Mouse (Mus musculus) hindbrain, postnatal 0 days (tissue): ENCODE results near the gene Nrde2. TPM values are rescaled to one million over a fixed set of nuclear protein-coding genes. Genes with fewer than 3 reads are reported as not detected.

ENCODE experiments used
- ATAC-seq: fragments of 200-750 bp; cut with Nextera tagmentation; 2 replicates; pipeline ENCODE4 v1.8.0; 2017; ENCODE audit warnings: mild to moderate bottlenecking, moderate TSS enrichment, moderate library complexity
- DNase-seq: peaks from one replicate; pipeline ENCODE4 v3.0.0-alpha.2; 2015; ENCODE audit warnings: low spot score
- H3K27ac ChIP-seq: fragments of 300-500 bp; sonication (generic); 2 replicates; pipeline ENCODE4 v1.5.1; 2014; ENCODE audit warnings: mild to moderate bottlenecking
- H3K27me3 ChIP-seq: fragments of 300-500 bp; sonication (generic); 2 replicates; pipeline ENCODE4 v1.6.1; 2014; ENCODE audit warnings: low read length, mixed read lengths; ENCODE audit not compliant: insufficient read depth
- H3K36me3 ChIP-seq: fragments of 300-500 bp; sonication (generic); 2 replicates; pipeline ENCODE4 v1.6.1; 2014; ENCODE audit warnings: low read length, mixed read lengths; ENCODE audit not compliant: insufficient read depth
- H3K4me1 ChIP-seq: fragments of 300-500 bp; sonication (generic); 2 replicates; pipeline ENCODE4 v1.6.1; 2014; ENCODE audit warnings: antibody characterized with exemption, low read length, mixed read lengths; ENCODE audit not compliant: insufficient read depth
- H3K4me2 ChIP-seq: fragments of 300-500 bp; sonication (generic); 2 replicates; pipeline ENCODE4 v1.6.1; 2014; ENCODE audit warnings: low read depth, mild to moderate bottlenecking, low read length, moderate library complexity, mixed read lengths
- H3K4me3 ChIP-seq: fragments of 300-500 bp; sonication (generic); 2 replicates; pipeline ENCODE4 v1.5.1; 2014; ENCODE audit warnings: low read length
- H3K9ac ChIP-seq: fragments of 300-500 bp; sonication (generic); replicated peaks from 2 replicates; pipeline ENCODE4 v1.6.1; 2014; ENCODE audit warnings: mild to moderate bottlenecking, low read length, moderate library complexity, mixed read lengths
- H3K9me3 ChIP-seq: fragments of 300-500 bp; sonication (generic); 2 replicates; pipeline ENCODE4 v1.6.1; 2016; ENCODE audit warnings: low read length, mixed read lengths
- CTCF ChIP-seq: IDR thresholded peaks from 2 replicates; pipeline ENCODE4 v1.5.1; 2016; ENCODE audit warnings: antibody characterized with exemption, control low read depth, low read depth
- WGBS: fragments of 180-500 bp; shearing (Covaris S2); extraction: QIAGEN DNeasy Blood & Tissue Kit; methylation state at CpG from one replicate; pipeline ENCODE4 v1.1.7; 2014; 5-methylcytosine and 5-hydroxymethylcytosine counted together
- polyA plus RNA-seq: library from polyadenylated mRNA; unstranded; fragments of >200 nt; fragmentation: Nextera tagmentation; extraction: Ambion mirVana; gene quantifications from 2 replicates; pipeline ENCODE4 v1.2.1, GENCODE M21; 2015
- total RNA-seq: library from RNA; depleted of rRNA; stranded (reverse); fragments of >200 nt; gene quantifications from 2 replicates; pipeline ENCODE4 v1.2.3, GENCODE M21; 2014

Gene Nrde2
- total and polyA plus RNA-seq, 2 experiments from 2014 or later: 13.6 to 20.5 TPM

GRCm38 (mm10) chr12:100127866-100128480, 31.5 kb downstream of the Nrde2 start:
- DNase-seq: no peak
- no peaks in the 10 kb centered on the region for H3K9me3 ChIP-seq

GRCm38 (mm10) chr12:100126968-100127865, 32.2 kb downstream of the Nrde2 start:
- Histone ChIP-seq H3K27ac (no peak overlapping the region), H3K4me3 (no peak overlapping the region), H3K27me3 (no peaks in the 10 kb centered on the region), H3K4me2 (no peak overlapping the region), H3K4me1 (no peaks in the 10 kb centered on the region), H3K9ac (no peak overlapping the region), H3K9me3 (no peaks in the 10 kb centered on the region), H3K36me3 (peaks cover 64% of the 10 kb centered on the region)
- DNase-seq: no peak
- ATAC-seq: no peak
- 83% methylated on average over 17 of the region's 17 CpGs for WGBS
- TF ChIP-seq CTCF: no peak

More at GRCm38 (mm10) chr12:100127866-100128480, 31.5 kb downstream of the Nrde2 start:
- Histone ChIP-seq H3K4me1 (no peaks in the 10 kb centered on the region), H3K9ac (no peak overlapping the region), H3K27ac (no peak overlapping the region), H3K36me3 (peaks cover 62% of the 10 kb centered on the region), H3K27me3 (no peaks in the 10 kb centered on the region), H3K4me3 (no peak overlapping the region), H3K4me2 (no peak overlapping the region)
- TF ChIP-seq CTCF: no peak
- WGBS: 73% methylated on average over 8 of the region's 8 CpGs
- ATAC-seq: no peak

DNA sequence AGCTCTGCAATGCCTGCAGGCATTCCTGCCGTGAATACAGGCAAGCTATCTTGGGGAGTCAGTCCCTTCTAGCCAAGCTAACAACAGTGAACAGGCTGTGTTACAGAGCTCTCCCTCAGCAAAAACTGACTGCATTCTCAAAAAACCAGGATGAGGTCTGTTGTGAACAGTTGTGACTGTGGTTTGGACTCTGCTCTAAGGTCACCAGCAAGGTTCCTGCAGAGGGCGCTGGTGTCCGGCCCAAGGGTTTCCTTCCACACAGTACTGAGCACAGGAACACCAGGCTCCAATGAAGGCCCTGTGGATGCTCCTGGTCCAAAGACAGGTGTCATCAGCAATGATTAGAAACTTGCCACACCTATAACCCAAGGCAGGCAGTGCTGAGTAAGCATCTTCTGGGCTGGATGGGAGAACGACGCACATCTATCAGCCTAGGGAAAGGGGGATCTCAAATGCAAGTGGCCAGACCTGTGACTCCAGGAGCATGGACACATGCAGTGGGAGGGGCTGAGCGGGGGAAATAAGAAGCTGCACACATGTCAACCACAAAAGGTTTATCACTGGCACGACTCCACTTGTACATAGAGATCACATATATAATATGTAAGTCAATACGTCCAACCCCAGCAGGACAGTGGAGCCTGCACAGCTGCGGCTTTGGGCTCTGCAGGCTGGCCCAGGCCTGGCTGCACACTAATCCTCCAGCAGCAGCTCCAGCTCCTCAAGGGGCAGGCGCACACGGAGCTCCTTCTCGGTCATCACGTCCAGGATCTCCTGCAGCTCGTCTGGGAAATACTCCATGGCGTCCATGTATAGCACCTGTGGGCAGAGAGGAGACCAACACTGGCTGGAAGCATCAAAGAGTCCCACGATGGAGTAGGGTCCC, 34.3 kb downstream of the Nrde2 start:
- Histone ChIP-seq H3K9me3 (no peaks in the 10 kb centered on the region), H3K4me3 (no peak overlapping the region), H3K9ac (no peak overlapping the region), H3K4me2 (no peak overlapping the region), H3K4me1 (no peaks in the 10 kb centered on the region), H3K27ac (no peak overlapping the region), H3K36me3 (peaks cover 71% of the 10 kb centered on the region), H3K27me3 (no peaks in the 10 kb centered on the region)
- TF ChIP-seq CTCF: peak; percentile 49
- ATAC-seq: peak; percentile 42; the same call in 1 of the 2 replicates
- DNase-seq: no peak
- WGBS: 77% methylated on average over 16 of the region's 16 CpGs

DNA sequence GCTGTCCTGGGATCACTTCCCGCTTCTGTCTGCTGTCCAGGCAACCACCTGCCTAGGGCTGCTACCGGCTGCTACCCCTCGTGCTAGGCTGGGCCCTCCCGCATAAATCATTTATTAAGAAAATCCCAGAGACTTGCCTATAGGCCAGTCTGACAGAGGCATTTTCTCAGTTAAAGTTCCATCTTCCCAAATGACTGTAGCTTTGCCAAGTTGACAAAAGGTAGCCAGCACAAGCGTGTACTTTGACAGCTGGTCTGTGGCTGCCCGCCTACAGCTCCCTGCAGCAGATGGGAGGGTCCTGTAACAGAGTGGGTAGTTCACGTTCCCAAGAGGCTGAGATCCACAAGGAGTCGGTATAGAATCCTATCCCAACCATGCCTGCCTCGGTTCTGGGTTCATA, 36.0 kb downstream of the Nrde2 start:
- no peak for TF ChIP-seq CTCF
- Histone ChIP-seq H3K9me3 (no peaks in the 10 kb centered on the region), H3K4me2 (no peak overlapping the region), H3K27ac (no peak overlapping the region), H3K4me3 (no peak overlapping the region), H3K9ac (no peak overlapping the region), H3K4me1 (no peaks in the 10 kb centered on the region), H3K36me3 (peaks cover 71% of the 10 kb centered on the region), H3K27me3 (no peaks in the 10 kb centered on the region)
- ATAC-seq: no peak
- 63% methylated on average over 9 of the region's 9 CpGs for WGBS
- DNase-seq: no peak

- Histone ChIP-seq H3K36me3 (peaks cover 75% of the 10 kb centered on the region), H3K4me3 (no peak overlapping the region), H3K9ac (no peak overlapping the region), H3K27ac (no peak overlapping the region), H3K27me3 (no peaks in the 10 kb centered on the region), H3K9me3 (no peaks in the 10 kb centered on the region), H3K4me1 (no peaks in the 10 kb centered on the region), H3K4me2 (no peak overlapping the region)
- TF ChIP-seq CTCF: no peak
- DNase-seq: no peak
- no peak for ATAC-seq
- 66% methylated on average over 7 of the region's 7 CpGs for WGBS
These were observed 36.5 kb downstream of the Nrde2 start for GRCm38 (mm10) chr12:100122921-100123381.

- H3K4me1 ChIP-seq: peaks cover 6% of the 10 kb centered on the region
- ATAC-seq: no peak
- 88% methylated on average over 5 of the region's 5 CpGs for WGBS
- no peak for DNase-seq
- no peak for TF ChIP-seq CTCF
- H3K27me3 ChIP-seq: no peaks in the 10 kb centered on the region
- H3K9me3 ChIP-seq: no peaks in the 10 kb centered on the region
- H3K4me3 ChIP-seq: no peak overlapping the region
- H3K27ac ChIP-seq: no peak overlapping the region
- no peak overlapping the region for H3K4me2 ChIP-seq
- H3K36me3 ChIP-seq: peaks cover 72% of the 10 kb centered on the region
- no peak overlapping the region for H3K9ac ChIP-seq
These were observed 43.5 kb downstream of the Nrde2 start for GRCm38 (mm10) chr12:100115982-100116381.
